Mouse (Mus musculus) liver, embryonic 11.5 days (tissue): ENCODE results near the gene Btbd17. TPM values are rescaled to one million over a fixed set of nuclear protein-coding genes. Genes with fewer than 3 reads are reported as not detected.

Experiments used
- ATAC-seq: fragments of 200-750 bp; cut with Nextera tagmentation; replicated peaks from 2 replicates; pipeline ENCODE4 v1.8.0; 2017; ENCODE audit warnings: moderate number of reproducible peaks, mild to moderate bottlenecking, moderate TSS enrichment, moderate library complexity; ENCODE audit not compliant: low FRiP score
- DNase-seq: peaks from one replicate; pipeline ENCODE4 v3.0.0-alpha.2; 2017; ENCODE audit warnings: low spot score
- H3K27ac ChIP-seq: fragments of 300-500 bp; sonication (generic); 2 replicates; pipeline ENCODE4 v1.5.1; 2014; ENCODE audit warnings: mild to moderate bottlenecking, low read depth, low read length, control low read depth
- H3K27me3 ChIP-seq: fragments of 300-500 bp; sonication (generic); replicated peaks from 2 replicates; pipeline ENCODE4 v1.6.1; 2014; ENCODE audit warnings: low read length, mixed read lengths; ENCODE audit not compliant: control insufficient read depth, insufficient read depth
- H3K36me3 ChIP-seq: fragments of 300-500 bp; sonication (generic); 2 replicates; pipeline ENCODE4 v1.6.1; 2014; ENCODE audit warnings: mild to moderate bottlenecking, low read length, moderate library complexity, mixed read lengths; ENCODE audit not compliant: control insufficient read depth, insufficient read depth
- H3K4me1 ChIP-seq: fragments of 300-500 bp; sonication (generic); replicated peaks from 2 replicates; pipeline ENCODE4 v1.6.1; 2014; ENCODE audit warnings: low read length, mixed read lengths; ENCODE audit not compliant: control insufficient read depth, insufficient read depth
- H3K4me2 ChIP-seq: fragments of 300-500 bp; sonication (generic); 2 replicates; pipeline ENCODE4 v1.6.1; 2014; ENCODE audit warnings: mild to moderate bottlenecking, control low read depth, moderate library complexity
- H3K4me3 ChIP-seq: fragments of 300-500 bp; sonication (generic); 2 replicates; pipeline ENCODE4 v1.5.1; 2014; ENCODE audit warnings: low read depth, low read length, control low read depth
- H3K9ac ChIP-seq: fragments of 300-500 bp; sonication (generic); 2 replicates; pipeline ENCODE4 v1.6.1; 2014; ENCODE audit warnings: low read depth, low read length, control low read depth
- H3K9me3 ChIP-seq: fragments of 300-500 bp; sonication (generic); 2 replicates; pipeline ENCODE4 v1.6.1; 2016; ENCODE audit warnings: low read length, inconsistent platforms, mixed read lengths; ENCODE audit not compliant: control insufficient read depth
- WGBS: fragments of 180-500 bp; shearing (Covaris S2); extraction: QIAGEN DNeasy Blood & Tissue Kit; methylation state at CpG from one replicate; pipeline ENCODE4 v1.1.7; 2014; 5-methylcytosine and 5-hydroxymethylcytosine counted together
- polyA plus RNA-seq: library from polyadenylated mRNA; unstranded; fragments of >200 nt; fragmentation: Nextera tagmentation; extraction: Ambion mirVana; gene quantifications from 2 replicates; pipeline ENCODE4 v1.2.1, GENCODE M21; 2014

Gene Btbd17
- polyA plus RNA-seq, 1 experiment from 2014 or later, result 0.10 TPM

- H3K9me3 ChIP-seq, result no peaks in the 10 kb centered on the region
- H3K27me3 ChIP-seq, result peaks cover 96% of the 10 kb centered on the region
- DNase-seq, result no peak
- H3K4me3 ChIP-seq, result no peak overlapping the region
- H3K36me3 ChIP-seq, result no peaks in the 10 kb centered on the region
- H3K27ac ChIP-seq, result no peak overlapping the region
- H3K4me1 ChIP-seq, result peaks cover 14% of the 10 kb centered on the region
- no peak overlapping the region for H3K4me2 ChIP-seq
- H3K9ac ChIP-seq, result no peak overlapping the region
- no peak for ATAC-seq
- WGBS, result 60% methylated on average over 9 of the region's 9 CpGs
These were observed 6.0 kb downstream of the Btbd17 start for GRCm38 (mm10) chr11:114789716-114790115.

DNA sequence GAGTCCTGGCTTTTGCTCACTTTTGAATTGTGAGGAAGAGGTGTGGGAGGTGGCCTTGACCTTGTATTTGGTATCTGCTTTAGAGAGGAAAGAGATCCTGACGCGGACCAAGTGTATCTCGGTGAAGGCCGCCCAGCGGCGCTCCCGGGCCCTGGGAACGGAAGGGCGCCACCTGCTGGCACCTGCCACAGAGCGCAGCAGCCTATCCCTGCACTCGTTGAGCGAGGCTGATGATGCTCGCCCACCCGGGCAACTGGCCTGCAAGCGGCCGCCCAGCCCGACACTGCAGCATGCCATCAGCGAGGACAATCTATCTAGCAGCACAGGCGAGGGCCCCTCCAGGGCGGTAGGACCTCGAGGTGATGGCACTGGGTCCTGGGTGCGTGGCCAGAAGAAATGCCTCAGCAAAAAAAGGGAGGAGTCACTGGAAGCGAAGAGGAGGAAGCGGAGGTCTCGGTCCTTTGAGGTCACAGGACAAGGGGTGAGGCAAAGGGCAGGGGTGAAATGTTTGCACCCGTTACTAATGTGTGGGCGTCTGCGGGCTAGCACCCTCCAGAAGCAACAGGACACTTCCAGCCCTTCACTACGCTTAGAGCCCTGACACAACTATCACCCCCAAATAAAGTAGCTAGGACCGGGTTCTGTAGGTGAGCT, 6.6 kb downstream of the Btbd17 start:
- DNase-seq, result peak; percentile 82
- Histone ChIP-seq H3K4me2 (peak overlapping the region; percentile 38), H3K9me3 (no peaks in the 10 kb centered on the region), H3K36me3 (no peaks in the 10 kb centered on the region), H3K27ac (no peak overlapping the region), H3K9ac (no peak overlapping the region), H3K27me3 (peaks cover 99% of the 10 kb centered on the region), H3K4me1 (peaks cover 14% of the 10 kb centered on the region), H3K4me3 (no peak overlapping the region)
- ATAC-seq, result peak; percentile 46; the same call in 1 of the 2 replicates
- 8% methylated on average over 30 of the region's 30 CpGs for WGBS

DNA sequence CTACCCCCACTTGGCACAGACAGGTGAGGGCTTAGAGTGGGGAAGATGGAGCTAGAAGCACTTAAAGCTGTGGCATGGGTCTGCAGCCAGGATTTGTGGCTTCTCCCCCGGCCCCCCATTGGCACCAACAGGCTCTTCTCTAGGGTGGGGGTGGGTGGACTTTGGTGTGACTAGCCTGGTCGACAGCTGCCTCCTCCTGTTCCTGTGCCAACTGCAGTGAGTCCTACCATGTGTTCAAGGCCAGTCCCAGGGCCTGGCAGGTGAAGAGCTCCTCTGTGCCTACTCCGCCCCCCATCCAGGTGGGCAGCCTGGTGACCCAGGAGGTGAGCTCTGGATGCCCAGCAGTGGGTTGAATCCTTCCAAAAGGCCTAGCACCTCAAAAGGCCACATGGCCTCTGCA, 8.1 kb downstream of the Btbd17 start:
- Histone ChIP-seq H3K4me1 (peaks cover 14% of the 10 kb centered on the region), H3K27ac (no peak overlapping the region), H3K9ac (no peak overlapping the region), H3K27me3 (peaks cover 87% of the 10 kb centered on the region), H3K4me3 (no peak overlapping the region), H3K4me2 (no peak overlapping the region), H3K36me3 (no peaks in the 10 kb centered on the region), H3K9me3 (no peaks in the 10 kb centered on the region)
- DNase-seq (no peak), ATAC-seq (no peak)
- WGBS, result 73% methylated on average over 3 of the region's 3 CpGs

- Histone ChIP-seq H3K27ac (no peak overlapping the region), H3K4me1 (peaks cover 6% of the 10 kb centered on the region), H3K4me3 (0 out of 2 replicates have a peak overlapping the region, but pooled peaks have one; percentile 17), H3K36me3 (no peaks in the 10 kb centered on the region), H3K27me3 (peaks cover 78% of the 10 kb centered on the region), H3K9ac (no peak overlapping the region), H3K9me3 (no peaks in the 10 kb centered on the region), H3K4me2 (peak overlapping the region; percentile 52)
- no peak for DNase-seq
- WGBS, result 5% methylated on average over 43 of the region's 43 CpGs
- no peak for ATAC-seq
These were observed 9.4 kb downstream of the Btbd17 start for GRCm38 (mm10) chr11:114786326-114786725.

GRCm38 (mm10) chr11:114785892-114786291, 9.9 kb downstream of the Btbd17 start:
- no peak overlapping the region for H3K9ac ChIP-seq
- DNase-seq, result no peak
- ATAC-seq, result no peak
- 40% methylated on average over 10 of the region's 10 CpGs for WGBS
- H3K4me1 ChIP-seq, result peaks cover 6% of the 10 kb centered on the region
- no peak overlapping the region for H3K27ac ChIP-seq
- H3K4me2 ChIP-seq, result peak overlapping the region; percentile 52
- no peak overlapping the region for H3K4me3 ChIP-seq
- H3K36me3 ChIP-seq, result no peaks in the 10 kb centered on the region
- H3K27me3 ChIP-seq, result peaks cover 78% of the 10 kb centered on the region
- no peaks in the 10 kb centered on the region for H3K9me3 ChIP-seq

GRCm38 (mm10) chr11:114780076-114780475, 15.7 kb downstream of the Btbd17 start:
- no peak overlapping the region for H3K27ac ChIP-seq
- no peaks in the 10 kb centered on the region for H3K36me3 ChIP-seq
- 33% methylated on average over 9 of the region's 9 CpGs for WGBS
- H3K9me3 ChIP-seq, result no peaks in the 10 kb centered on the region
- no peaks in the 10 kb centered on the region for H3K4me1 ChIP-seq
- no peak overlapping the region for H3K4me3 ChIP-seq
- peaks cover 25% of the 10 kb centered on the region for H3K27me3 ChIP-seq
- H3K4me2 ChIP-seq, result no peak overlapping the region
- ATAC-seq, result no peak
- no peak for DNase-seq
- no peak overlapping the region for H3K9ac ChIP-seq

DNA sequence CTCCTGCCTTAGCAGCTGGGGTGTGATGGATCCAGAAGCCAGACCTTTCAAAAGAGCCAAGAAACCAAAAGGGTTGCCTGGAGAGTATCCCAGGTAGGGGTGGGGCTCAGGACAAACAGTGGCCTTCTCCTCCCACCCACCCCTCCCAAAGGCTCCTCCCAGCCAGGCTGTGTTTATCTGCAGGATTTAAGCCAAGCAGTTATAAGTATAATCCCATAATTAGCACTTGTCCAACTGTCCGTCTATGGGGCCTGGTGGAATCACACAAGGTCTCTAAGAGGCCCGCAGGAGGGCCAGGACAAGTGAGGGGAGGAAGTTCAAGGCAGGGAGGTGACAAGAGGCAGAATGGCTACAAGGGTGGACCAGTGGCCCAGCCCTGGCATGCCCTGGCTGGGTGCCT, 23.8 kb downstream of the Btbd17 start:
- Histone ChIP-seq H3K27ac (no peak overlapping the region), H3K9ac (no peak overlapping the region), H3K9me3 (no peaks in the 10 kb centered on the region), H3K36me3 (no peaks in the 10 kb centered on the region), H3K4me1 (no peaks in the 10 kb centered on the region), H3K27me3 (peaks cover 12% of the 10 kb centered on the region), H3K4me3 (no peak overlapping the region), H3K4me2 (no peak overlapping the region)
- 62% methylated on average over 2 of the region's 2 CpGs for WGBS
- DNase-seq (no peak), ATAC-seq (no peak)

DNA sequence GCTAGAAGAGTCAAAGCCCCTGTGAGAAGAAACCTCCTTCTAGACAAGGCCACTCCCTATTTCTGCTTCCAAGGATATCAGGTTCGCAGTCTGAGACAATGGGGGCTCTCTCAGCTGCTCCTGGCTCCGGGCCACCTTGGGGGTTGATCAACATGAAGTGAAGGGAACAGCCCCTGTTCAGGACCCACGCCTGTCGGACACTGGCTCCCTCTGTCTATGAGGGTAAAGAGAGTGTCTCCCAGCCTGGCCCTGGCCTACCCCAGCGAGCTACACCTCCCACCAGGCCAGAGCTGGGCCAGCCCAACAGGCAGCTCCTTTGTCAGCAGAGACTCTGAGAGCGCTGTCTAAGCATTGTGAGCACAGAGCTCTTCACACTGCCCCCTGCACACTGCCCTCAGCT, 25.8 kb downstream of the Btbd17 start:
- ATAC-seq, result no peak
- Histone ChIP-seq H3K27ac (no peak overlapping the region), H3K36me3 (no peaks in the 10 kb centered on the region), H3K4me3 (no peak overlapping the region), H3K9ac (no peak overlapping the region), H3K9me3 (no peaks in the 10 kb centered on the region), H3K4me1 (no peaks in the 10 kb centered on the region), H3K4me2 (no peak overlapping the region), H3K27me3 (peaks cover 26% of the 10 kb centered on the region)
- WGBS, result 61% methylated on average over 6 of the region's 6 CpGs
- DNase-seq, result no peak
